Mouse (Mus musculus) mouse trophoblast stem cell (cell line): ENCODE data around the gene Strn4.

ENCODE experiments used
- in situ Hi-C, 2 experiments: fragments of 300-500 bp; cut with MseI, MboI; formaldehyde crosslinking; loops; 2 replicates in 1 of 2; 3 replicates in 1 of 2; pipeline ENCODE4 v1.15.1; 2025

Strn4 gene

GRCm38 (mm10) chr7:16841561-16842560, 26.2 kb downstream of the Strn4 start:
- in situ Hi-C loops, result no loop called here

GRCm38 (mm10) chr7:16842645-16843063, 27.0 kb downstream of the Strn4 start, which contains the start of gene Prkd2:
Gene Prkd2 (plus strand): TSS chr7:16842902.
- in situ Hi-C loops, result no loop called here

DNA sequence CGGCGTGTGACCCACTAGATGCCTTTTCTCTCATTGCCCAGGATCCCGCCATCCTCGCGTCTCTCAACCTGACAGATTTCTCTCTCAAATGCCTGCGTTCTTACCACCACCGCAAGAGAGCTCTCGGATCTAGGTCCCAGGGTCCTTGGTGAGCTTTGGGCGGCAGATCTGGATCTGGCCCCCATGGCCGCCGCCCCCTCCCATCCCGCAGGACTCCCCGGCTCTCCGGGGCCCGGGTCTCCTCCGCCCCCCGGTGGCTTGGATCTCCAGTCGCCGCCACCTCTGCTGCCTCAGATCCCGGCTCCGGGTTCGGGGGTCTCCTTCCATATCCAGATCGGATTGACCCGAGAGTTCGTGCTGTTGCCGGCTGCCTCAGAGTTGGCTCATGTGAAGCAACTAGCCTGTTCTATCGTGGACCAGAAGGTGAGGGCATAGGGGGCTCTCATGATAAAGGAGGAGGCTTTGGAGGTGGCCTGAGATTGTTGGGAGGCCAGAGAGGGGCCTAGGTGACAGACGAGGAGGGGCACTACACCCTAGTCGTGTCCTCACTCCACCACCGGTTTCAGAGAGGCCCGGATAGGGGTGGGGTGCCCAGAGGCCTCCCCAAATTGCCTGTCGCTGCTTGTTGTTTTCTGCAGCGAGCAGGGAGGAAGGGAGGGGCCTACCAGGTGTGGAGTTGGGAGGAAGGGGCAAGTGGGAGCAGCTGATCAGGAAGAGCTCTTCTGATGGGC, 27.9 kb downstream of the Strn4 start:
- in situ Hi-C loops, result no loop called here

- in situ Hi-C loops, result no loop called here
Measured at GRCm38 (mm10) chr7:16844696-16845071, 29.0 kb downstream of the Strn4 start.

DNA sequence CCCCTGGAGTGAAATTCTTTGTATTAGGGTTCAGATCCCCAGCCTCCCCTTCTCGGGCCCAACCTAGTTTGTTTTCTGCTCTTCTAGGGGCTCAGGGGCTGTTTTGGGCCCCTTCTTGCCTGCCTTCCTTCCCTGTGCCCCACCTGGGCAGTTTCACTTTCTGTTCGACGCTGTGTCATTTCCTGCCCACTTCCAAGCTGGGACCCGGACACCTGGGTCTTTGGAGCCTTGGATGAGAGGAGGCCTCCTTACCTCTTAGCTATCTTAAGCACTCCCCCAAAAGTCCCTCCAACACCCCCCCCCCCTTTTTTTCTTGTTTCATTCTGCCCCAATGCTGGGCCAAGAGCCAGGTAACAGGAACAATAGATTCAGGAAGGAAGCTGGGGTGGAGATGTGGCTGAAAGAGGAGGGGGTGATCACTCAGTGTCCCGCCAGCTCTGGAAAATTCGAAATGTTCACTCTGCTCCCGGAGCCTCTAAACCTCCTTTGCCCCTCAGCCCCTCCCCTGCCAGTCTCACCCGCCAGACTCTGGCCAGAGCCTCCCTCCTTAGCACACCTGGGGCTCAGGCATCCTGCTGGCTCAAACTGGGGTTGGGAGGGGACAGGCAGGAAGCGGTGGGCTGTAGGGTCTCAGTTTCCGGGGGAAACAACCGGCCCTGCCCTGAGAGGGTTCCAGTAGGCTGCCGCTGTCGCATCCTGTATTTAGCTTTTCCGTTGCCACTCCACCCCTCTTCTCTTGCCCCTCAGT, 29.6 kb downstream of the Strn4 start:
- in situ Hi-C loops, result no loop called here

- in situ Hi-C loops, result no loop called here
Measured at GRCm38 (mm10) chr7:16845820-16846167, 30.1 kb downstream of the Strn4 start.

- in situ Hi-C loops, result no loop called here
Measured at GRCm38 (mm10) chr7:16846775-16847174, 31.1 kb downstream of the Strn4 start.

- in situ Hi-C loops, result no loop called here
Measured at GRCm38 (mm10) chr7:16847507-16847906, 31.8 kb downstream of the Strn4 start.

DNA sequence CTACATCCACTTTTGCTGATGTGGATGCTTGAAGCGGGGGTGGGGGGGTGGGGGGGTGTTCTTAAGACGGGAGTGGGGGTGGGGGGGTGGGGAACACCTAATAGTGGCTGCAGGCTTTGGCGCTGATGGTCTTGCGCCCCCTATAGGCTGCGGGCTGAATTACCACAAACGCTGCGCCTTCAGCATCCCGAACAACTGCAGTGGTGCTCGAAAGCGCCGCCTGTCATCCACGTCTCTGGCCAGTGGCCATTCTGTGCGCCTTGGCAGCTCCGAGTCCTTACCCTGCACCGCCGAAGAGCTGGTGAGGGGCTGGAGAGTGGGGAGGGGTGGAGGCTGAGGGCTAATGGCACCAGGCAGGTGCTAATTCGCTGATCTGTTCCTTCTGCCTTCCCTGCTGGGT, 32.9 kb downstream of the Strn4 start:
- in situ Hi-C loops, result no loop called here

DNA sequence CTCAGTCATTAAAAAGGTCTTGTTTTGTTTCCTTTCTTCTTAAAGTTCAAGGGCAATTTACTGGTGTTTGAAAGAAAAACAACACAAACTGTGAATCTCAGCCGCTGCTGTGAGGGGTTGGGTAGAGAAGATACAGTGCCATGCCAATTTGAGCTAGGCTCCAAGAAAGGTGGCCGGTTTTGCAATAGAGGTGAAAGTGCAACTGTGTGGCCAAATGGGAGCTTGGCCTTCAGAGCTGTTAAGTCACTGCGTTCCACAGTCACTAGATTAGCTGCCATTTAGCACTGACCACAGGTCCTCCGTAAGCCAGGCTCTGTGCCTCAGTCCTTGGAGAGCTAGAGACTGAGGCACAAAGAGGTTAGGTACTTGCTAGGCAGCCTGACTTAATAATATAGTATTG, 35.9 kb downstream of the Strn4 start:
- in situ Hi-C loops, result no loop called here

DNA sequence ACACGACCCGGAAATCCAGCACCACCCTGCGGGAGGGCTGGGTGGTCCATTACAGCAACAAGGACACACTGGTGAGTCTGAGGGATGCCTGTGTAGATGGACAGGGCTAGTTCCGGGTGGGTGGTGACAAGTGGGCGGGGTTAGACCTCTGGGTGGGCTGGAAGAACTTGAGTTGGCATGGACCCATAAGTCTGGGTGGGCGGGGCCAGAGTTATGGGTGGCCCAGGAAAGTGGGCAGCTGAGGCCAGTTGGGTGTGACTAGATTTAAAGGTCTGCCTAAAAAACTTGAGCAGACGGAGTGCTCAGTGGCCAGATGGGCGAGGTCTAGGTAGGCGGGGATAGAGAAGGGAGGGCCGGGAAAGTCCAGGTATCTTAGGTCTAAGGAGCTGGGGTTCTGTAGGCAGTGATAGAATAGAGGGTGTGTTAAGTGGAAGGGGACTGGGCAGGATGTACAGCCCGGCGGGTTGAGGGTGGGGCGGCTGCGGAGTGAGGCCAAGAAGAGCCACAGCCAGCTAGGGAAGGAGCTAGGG, 37.7 kb downstream of the Strn4 start:
- in situ Hi-C loops, result no loop called here

DNA sequence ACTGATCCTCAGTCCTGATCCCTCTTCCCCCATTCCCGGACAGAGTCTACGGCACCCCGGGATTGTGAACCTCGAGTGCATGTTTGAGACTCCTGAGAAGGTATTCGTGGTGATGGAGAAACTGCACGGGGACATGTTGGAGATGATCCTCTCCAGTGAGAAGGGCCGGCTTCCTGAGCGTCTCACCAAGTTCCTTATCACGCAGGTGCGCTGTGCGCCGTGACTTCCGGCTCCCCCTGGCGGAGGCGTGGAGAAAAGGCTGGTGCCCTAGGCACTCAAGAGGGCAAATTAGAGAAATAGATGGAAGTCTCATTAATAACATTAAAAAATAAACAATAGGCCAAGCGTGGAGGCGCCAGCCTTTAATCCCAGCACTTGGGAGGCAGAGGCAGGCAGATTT, 42.6 kb downstream of the Strn4 start:
- in situ Hi-C loops, result no loop called here

GRCm38 (mm10) chr7:16859902-16860651, 44.4 kb downstream of the Strn4 start:
- in situ Hi-C loops, result no loop called here

DNA sequence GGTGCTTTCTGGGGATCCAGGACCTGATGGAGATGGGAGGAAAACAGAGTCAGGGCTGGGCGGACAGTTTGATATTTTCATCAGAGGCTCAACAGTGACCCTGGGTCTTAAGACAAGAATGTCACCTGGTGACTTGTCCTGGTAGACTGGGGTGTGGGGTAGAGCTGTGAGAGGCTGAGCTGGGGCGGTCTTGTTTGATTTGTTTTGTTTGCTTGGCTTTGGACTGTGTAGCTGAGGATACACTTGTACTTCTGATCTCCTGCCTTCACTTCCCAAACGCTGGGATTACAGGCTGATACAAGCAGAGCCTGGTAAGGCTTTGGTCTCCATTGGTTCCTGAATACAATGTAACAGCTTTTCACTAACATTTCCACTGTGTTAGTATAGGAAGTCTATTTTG, 51.8 kb downstream of the Strn4 start:
- in situ Hi-C loops, result no loop called here

- in situ Hi-C loops, result no loop called here
Measured at GRCm38 (mm10) chr7:16869497-16869896, 53.8 kb downstream of the Strn4 start.

GRCm38 (mm10) chr7:16871600-16871999, 55.9 kb downstream of the Strn4 start:
- in situ Hi-C loops, result no loop called here

DNA sequence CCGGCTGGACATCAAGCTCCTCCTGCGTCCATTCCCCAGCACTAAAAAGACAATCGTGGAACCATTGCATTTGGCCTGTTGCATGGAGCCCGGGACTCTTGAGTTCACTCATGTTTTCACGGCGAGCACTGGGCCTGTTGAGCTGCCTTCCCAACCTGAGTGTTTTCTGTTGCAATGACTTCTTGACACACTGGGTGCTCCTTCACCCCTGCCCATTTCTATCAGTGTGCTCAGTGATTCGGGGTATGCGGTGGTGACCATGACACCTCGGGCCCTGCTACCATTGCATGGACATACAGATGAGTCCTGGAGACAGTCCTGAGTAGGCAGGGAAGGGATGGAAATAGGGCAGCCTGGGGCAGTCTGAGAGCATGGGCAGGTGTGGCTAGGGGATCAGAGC, 56.8 kb downstream of the Strn4 start:
- in situ Hi-C loops, result no loop called here

- in situ Hi-C loops, result no loop called here
Measured at GRCm38 (mm10) chr7:16873392-16873791, 57.7 kb downstream of the Strn4 start.

GRCm38 (mm10) chr7:16874190-16874589, 58.5 kb downstream of the Strn4 start:
- in situ Hi-C loops, result no loop called here

DNA sequence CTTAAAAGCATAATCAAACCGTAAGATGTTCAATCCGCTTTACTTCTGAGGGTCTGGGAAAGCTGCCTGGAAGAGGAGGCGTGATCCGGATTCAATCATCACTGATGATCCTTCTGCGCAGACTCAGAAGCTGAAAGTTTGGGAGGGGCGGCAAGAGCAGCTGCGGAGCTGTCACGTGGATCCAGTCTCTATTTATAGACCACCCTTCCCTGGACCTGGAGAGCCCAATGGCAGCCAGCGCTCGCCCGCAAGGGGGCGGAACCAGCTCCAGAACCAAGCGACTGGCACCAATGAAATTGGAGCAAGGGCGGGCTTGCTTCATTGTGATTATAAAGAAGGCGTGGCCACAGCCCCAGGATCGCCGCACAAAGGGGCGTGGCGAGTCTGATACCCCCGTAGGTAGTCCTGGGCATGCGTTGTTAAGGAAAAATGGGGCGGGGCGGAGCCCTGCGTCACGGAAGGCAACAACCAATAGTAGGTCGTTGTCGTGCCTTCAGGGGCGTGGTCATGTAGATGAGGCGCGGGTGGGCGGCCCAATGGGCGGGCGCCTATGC, 59.1 kb downstream of the Strn4 start:
- in situ Hi-C loops, result no loop called here

DNA sequence AGATGAGACGGTGACA, 59.4 kb downstream of the Strn4 start, which contains the start of gene Dact3:
Gene Dact3 (plus strand): TSS at position 8 of the 16 bp plus-strand sequence.
- in situ Hi-C loops, result no loop called here
